Mouse (Mus musculus): ENCODE measurements around the gene Dyrk2. TPM values are rescaled to one million over a fixed set of nuclear protein-coding genes. Genes with fewer than 3 reads are reported as not detected.

Dyrk2 gene
- 2.9 and 3.5 TPM in 2 replicates for polyA plus RNA-seq (2016; fragmentation: Nextera tagmentation; extraction: Ambion mirVana)

DNA sequence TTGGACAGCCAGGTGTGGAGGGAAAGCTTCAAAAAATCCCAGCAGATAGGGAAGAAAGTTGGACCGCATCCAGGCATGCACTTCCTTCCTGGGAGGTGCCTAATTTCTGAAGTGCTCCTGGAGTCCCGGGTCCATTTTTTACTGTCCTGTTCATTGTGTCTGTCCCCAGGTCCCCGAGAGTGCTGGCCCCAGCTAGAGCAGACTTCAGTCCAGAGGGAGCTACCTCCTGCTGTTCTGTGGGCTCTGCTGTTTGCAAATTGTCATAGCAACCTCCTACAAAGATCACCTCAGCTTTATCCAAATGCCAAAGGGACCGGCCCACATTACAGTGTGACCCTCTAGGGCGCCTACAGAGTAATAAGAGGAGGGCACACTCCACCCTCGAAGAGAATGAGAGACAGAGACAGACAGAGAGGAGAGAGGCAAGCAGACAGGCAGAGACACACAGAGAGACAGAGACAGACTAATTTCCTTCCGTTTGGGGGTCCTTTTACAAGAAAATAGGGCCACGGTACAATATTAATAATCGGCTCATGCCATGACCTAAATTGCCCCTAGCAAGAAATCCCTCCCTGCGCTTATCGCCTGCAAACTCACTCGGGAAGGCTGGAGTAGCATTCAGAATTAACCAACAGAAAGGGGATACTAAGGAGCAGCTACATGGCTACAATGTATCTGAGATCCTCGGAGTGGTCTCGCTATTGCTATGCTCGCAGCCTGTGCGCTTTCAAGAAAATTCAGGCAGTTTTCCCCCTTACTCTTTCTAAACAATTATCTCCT is at the start of gene Dyrk2:
TSS of gene Dyrk2 (minus strand) at position 9 of the 780 bp plus-strand sequence.
- Histone ChIP-seq H3K9ac (peak within 1 kb of the TSS; percentile 88), H3K27me3 (replicated peaks) (peaks cover 18% of the 10 kb centered on the region), H3K27ac (peak within 1 kb of the TSS; percentile 79), H3K4me1 (peaks cover 35% of the 10 kb centered on the region), H3K36me3 (peaks cover 5% of the 10 kb centered on the region), H3K9me3 (replicated peaks) (no peaks in the 10 kb centered on the region), H3K4me2 (peak within 1 kb of the TSS; percentile 97), H3K4me3 (peak within 1 kb of the TSS; percentile 82)
- WGBS (ENCODE audit: insufficient replicate concordance), result 19% methylated on average over 16 of the region's 16 CpGs
- no peak for ATAC-seq

DNA sequence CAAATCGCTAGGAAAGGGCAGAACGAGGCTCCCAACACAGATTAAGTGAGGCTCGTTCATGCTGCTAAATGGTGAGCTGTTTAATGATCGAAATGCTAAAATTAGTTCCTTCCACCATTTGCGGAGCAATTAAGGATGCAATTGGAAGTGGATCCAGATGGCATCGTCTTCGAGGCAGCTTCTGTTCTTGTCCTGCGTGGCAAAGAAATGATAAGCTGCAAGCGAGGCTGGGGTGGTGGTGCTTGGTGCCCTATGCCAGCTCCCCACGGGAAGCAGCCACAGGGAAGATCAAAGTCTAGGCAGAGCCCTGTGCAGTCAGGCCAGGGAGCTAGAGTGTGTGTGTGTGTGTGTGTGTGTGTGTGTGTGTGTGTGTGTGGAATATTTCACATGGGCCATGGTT is 32.6 kb upstream of the Dyrk2 start:
- ATAC-seq, result no peak
- H3K27ac ChIP-seq, result no peak overlapping the region
- H3K9me3 ChIP-seq (replicated peaks), result no peaks in the 10 kb centered on the region
- no peaks in the 10 kb centered on the region for H3K36me3 ChIP-seq
- H3K9ac ChIP-seq, result no peak overlapping the region
- H3K27me3 ChIP-seq (replicated peaks), result no peaks in the 10 kb centered on the region
- no peaks in the 10 kb centered on the region for H3K4me1 ChIP-seq
- 69% methylated on average over 10 of the region's 10 CpGs for WGBS (ENCODE audit: insufficient replicate concordance)
- H3K4me3 ChIP-seq, result no peak overlapping the region
- H3K4me2 ChIP-seq, result no peak overlapping the region

DNA sequence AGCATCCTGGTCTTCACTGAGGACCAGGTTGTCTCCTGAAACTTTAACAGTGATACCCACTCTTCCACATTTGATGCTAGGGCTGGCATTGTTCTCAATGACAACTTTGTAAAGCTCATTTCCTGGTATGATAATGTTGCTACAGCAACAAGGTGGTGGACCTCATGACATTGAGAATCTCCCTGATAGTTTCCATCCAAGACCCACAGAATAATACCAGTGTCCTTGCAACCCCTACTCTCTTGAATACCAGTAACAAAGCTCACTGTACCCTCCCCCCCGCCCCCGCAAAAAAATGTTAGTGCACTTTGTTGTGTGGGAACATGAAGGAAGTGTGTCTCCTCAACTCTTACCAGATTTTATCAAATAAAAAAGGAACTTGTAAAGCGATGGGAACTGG is 23.6 kb upstream of the Dyrk2 start:
- 36% methylated on average over 3 of the region's 3 CpGs for WGBS (ENCODE audit: insufficient replicate concordance)
- Histone ChIP-seq H3K9me3 (replicated peaks) (no peaks in the 10 kb centered on the region), H3K4me2 (no peak overlapping the region), H3K9ac (no peak overlapping the region), H3K36me3 (no peaks in the 10 kb centered on the region), H3K4me1 (no peaks in the 10 kb centered on the region), H3K27ac (no peak overlapping the region), H3K27me3 (replicated peaks) (no peaks in the 10 kb centered on the region), H3K4me3 (no peak overlapping the region)
- no peak for ATAC-seq

DNA sequence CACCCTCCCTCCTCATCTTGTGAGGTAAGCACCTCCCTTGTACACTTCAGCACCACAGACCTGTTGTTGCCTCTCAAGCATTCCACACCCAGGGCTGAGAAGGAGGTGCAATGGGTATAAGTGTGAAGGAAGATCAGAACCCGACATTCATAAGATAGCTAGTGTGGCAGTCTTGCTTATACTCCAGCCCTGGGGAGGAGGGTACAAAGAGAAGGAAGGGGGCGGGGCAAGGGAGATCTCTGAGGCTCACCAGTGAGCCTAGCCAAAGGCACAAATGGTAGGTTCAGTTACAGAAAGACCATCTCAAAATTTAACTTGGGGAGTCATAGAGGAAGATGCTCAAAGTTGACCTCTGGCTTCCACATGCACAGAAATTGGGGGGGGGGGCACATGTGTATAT is 14.1 kb upstream of the Dyrk2 start:
- Histone ChIP-seq H3K9ac (no peak overlapping the region), H3K36me3 (no peaks in the 10 kb centered on the region), H3K9me3 (replicated peaks) (no peaks in the 10 kb centered on the region), H3K27me3 (replicated peaks) (no peaks in the 10 kb centered on the region), H3K27ac (no peak overlapping the region), H3K4me3 (no peak overlapping the region), H3K4me2 (no peak overlapping the region), H3K4me1 (0 out of 2 replicates have a peak, but pooled peaks cover 5% of the 10 kb centered on the region)
- no peak for ATAC-seq
- WGBS (ENCODE audit: insufficient replicate concordance), result 67% methylated on average over 2 of the region's 2 CpGs

DNA sequence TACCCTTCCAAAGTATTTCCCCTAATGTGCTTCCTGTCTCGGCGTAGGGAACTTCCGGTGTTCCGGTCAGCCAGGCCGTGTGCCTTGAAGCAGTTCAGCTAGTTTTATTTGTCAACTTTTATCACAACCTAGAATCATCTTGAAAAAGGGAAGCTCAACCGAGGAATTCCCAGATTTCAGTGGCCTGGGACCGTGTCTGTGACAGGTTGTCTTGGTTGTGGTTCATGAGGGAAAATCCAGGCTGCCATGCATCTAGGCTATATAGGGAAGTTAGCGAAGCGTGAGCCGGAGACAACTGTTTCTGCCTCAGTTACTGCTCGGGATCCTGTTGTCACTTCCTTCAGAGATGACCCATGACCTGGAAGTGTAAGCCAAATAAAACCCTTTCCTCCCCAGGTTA is 13.3 kb upstream of the Dyrk2 start:
- no peaks in the 10 kb centered on the region for H3K27me3 ChIP-seq (replicated peaks)
- no peak for ATAC-seq
- H3K4me3 ChIP-seq, result no peak overlapping the region
- H3K4me1 ChIP-seq, result 0 out of 2 replicates have a peak, but pooled peaks cover 5% of the 10 kb centered on the region
- H3K4me2 ChIP-seq, result no peak overlapping the region
- H3K9ac ChIP-seq, result no peak overlapping the region
- H3K9me3 ChIP-seq (replicated peaks), result no peaks in the 10 kb centered on the region
- H3K36me3 ChIP-seq, result no peaks in the 10 kb centered on the region
- H3K27ac ChIP-seq, result no peak overlapping the region
- 44% methylated on average over 11 of the region's 11 CpGs for WGBS (ENCODE audit: insufficient replicate concordance)

DNA sequence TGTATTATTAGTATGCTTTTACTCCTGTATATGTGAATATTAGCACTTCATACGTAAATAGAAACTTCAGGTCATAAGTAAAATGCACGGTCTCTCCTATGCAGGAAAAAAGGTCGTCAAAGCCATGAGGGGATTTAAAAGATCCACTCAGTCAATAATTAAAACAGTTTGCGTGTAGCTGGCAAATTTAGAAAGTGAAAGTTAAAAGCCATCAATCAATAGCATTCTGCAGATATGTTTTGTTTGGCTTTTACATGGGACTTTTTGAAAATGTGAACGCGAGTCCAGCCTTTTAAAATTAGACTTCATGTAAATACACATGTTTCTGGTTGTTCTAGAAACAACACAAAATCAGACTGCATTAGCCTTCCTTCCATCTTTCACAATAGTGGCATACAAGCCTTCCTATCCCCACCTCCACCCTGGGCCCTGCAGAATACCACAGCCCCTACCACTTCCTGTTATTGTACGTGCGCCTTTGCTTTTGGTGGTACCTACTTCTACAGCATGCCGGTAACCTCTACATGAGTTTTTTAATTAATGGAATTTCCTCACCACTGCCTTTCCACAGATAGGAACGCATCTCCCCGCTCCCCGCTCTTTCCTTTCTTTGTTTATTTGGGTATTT is 12.4 kb upstream of the Dyrk2 start:
- Histone ChIP-seq H3K27ac (no peak overlapping the region), H3K9ac (no peak overlapping the region), H3K4me1 (0 out of 2 replicates have a peak, but pooled peaks cover 5% of the 10 kb centered on the region), H3K4me2 (no peak overlapping the region), H3K9me3 (replicated peaks) (no peaks in the 10 kb centered on the region), H3K36me3 (no peaks in the 10 kb centered on the region), H3K27me3 (replicated peaks) (no peaks in the 10 kb centered on the region), H3K4me3 (no peak overlapping the region)
- 42% methylated on average over 12 of the region's 12 CpGs for WGBS (ENCODE audit: insufficient replicate concordance)
- ATAC-seq, result no peak

DNA sequence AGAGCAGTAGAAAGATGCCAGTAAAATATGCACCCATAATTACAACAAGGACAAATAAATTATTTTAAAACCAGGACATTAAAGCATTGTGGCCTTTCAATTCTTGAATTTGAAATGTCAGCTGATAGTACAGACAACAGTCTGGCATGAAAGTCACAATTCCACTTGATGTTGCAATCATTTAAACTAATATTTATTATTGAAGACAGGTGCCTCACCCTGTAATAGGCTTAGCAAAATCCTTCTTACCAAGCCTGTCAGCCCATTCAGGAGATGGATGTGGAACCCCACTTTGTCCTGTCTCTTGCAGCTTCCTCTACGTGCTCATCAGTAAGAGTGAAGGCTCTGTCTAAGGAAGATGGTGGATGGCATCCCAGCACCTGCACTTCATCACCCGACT is 10.8 kb upstream of the Dyrk2 start:
- H3K4me1 ChIP-seq, result 0 out of 2 replicates have a peak, but pooled peaks cover 5% of the 10 kb centered on the region
- no peak overlapping the region for H3K9ac ChIP-seq
- no peaks in the 10 kb centered on the region for H3K9me3 ChIP-seq (replicated peaks)
- no peak for ATAC-seq
- H3K4me3 ChIP-seq, result no peak overlapping the region
- H3K4me2 ChIP-seq, result no peak overlapping the region
- H3K27me3 ChIP-seq (replicated peaks), result no peaks in the 10 kb centered on the region
- WGBS (ENCODE audit: insufficient replicate concordance), result 60% methylated on average over 2 of the region's 2 CpGs
- no peak overlapping the region for H3K27ac ChIP-seq
- H3K36me3 ChIP-seq, result no peaks in the 10 kb centered on the region

DNA sequence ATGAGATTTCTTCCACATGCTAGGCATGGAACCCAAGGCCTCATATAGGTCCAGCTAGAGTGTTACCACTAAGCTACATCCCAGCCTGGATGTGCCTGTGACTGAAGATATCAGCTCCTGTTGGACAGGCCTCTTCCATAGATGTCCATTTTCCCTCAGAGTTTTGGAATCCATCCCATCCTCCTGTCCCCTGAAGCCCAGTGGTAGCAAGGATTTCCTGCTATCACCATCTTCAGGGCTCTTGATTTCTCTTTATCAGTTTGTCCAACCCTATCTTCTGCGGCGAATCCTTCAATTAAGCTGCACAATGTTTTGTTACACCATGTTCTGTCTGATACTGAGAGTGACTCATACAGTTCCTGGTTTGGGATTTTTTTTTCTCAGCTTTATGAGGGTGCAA is 2.2 kb upstream of the Dyrk2 start:
- H3K9me3 ChIP-seq (replicated peaks), result no peaks in the 10 kb centered on the region
- H3K27ac ChIP-seq, result no peak overlapping the region
- no peak for ATAC-seq
- H3K4me1 ChIP-seq, result peaks cover 20% of the 10 kb centered on the region
- H3K9ac ChIP-seq, result no peak overlapping the region
- peaks cover 18% of the 10 kb centered on the region for H3K27me3 ChIP-seq (replicated peaks)
- no peaks in the 10 kb centered on the region for H3K36me3 ChIP-seq
- H3K4me2 ChIP-seq, result no peak overlapping the region
- 74% methylated on average over 2 of the region's 2 CpGs for WGBS (ENCODE audit: insufficient replicate concordance)
- H3K4me3 ChIP-seq, result no peak overlapping the region

DNA sequence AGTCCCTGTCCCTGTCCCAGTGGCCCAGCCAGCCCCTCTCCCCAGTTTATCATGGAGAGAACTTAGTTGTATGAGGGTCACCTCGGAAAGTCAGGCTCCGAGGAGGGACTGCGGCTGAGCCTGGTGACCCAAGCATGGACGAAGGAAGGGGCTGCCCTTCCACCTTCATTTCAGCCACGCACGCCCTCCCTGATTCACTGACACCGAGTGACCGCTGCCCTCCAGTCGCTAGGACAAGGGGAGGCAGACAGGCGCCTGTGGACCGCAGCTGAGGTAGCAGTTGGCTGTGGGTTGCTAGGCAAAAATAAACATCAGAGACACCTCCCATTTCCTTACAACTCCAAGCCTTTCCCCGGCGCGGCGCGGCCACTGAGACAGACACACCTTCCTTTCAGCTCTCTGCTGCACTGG is 413 bp downstream of the Dyrk2 start:
- under 1% methylated on average over 16 of the region's 16 CpGs for WGBS (ENCODE audit: insufficient replicate concordance)
- peaks cover 13% of the 10 kb centered on the region for H3K36me3 ChIP-seq
- H3K27me3 ChIP-seq (replicated peaks), result peaks cover 18% of the 10 kb centered on the region
- H3K27ac ChIP-seq, result peak overlapping the region; percentile 79
- peak; percentile 62 for ATAC-seq
- no peaks in the 10 kb centered on the region for H3K9me3 ChIP-seq (replicated peaks)
- H3K4me1 ChIP-seq, result peaks cover 39% of the 10 kb centered on the region
- peak overlapping the region; percentile 88 for H3K9ac ChIP-seq
- H3K4me3 ChIP-seq, result peak overlapping the region; percentile 82
- peak overlapping the region; percentile 97 for H3K4me2 ChIP-seq

DNA sequence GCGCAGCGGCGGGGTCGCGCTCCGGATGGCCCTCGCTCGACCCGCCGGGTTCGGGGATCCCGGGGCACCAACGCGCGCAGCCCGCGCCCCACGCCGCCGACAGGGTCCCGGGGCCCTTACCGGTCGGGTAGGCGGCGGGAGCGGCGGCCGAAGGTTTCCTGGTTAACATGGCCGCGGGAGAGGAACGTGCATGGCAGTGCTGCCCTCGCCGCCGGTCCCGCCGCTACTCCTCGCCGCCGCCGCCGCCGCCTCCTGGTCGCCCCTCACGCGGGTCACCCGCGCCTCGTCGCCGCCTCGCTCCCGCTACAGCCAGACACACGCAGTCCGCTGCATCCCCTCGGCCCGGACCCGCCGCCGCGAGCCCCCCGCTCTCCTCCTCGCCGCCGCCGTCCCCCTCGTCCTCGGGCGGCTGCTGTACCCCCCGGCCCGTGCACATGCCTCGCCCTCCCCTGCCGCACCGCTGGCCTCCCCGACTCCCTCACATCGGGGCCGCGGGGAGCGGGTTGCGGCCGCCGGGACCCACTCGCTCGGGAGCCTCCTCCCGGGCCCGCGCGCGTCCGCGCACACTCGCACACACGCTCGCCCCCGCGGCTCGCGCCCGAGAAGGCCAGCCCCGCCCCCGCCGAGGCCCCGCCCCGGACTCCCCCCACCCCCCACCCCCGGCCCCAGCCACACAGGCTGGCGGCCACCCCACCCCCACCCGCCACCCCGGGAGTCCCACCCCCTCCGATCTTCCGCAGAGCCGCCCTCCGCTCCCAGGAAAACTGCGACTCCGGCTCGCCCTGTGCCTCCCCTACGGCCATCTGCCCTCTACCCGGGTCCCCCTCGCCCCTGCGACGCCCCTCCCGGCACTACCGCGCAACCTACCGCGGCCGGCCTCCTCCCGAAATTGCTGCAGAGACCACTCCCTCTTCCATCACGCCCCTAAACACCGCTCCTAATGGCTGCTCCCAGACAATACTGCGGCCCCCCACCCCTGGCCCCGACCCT is 1.1 kb downstream of the Dyrk2 start:
- under 1% methylated on average over 102 of the region's 130 CpGs for WGBS (ENCODE audit: insufficient replicate concordance)
- peak overlapping the region; percentile 97 for H3K4me2 ChIP-seq
- peak; percentile 66 for ATAC-seq
- peak overlapping the region; percentile 88 for H3K9ac ChIP-seq
- H3K4me3 ChIP-seq, result peak overlapping the region; percentile 82
- H3K27ac ChIP-seq, result peak overlapping the region; percentile 79
- H3K4me1 ChIP-seq, result peaks cover 39% of the 10 kb centered on the region
- H3K9me3 ChIP-seq (replicated peaks), result no peaks in the 10 kb centered on the region
- peaks cover 18% of the 10 kb centered on the region for H3K27me3 ChIP-seq (replicated peaks)
- H3K36me3 ChIP-seq, result peaks cover 20% of the 10 kb centered on the region

DNA sequence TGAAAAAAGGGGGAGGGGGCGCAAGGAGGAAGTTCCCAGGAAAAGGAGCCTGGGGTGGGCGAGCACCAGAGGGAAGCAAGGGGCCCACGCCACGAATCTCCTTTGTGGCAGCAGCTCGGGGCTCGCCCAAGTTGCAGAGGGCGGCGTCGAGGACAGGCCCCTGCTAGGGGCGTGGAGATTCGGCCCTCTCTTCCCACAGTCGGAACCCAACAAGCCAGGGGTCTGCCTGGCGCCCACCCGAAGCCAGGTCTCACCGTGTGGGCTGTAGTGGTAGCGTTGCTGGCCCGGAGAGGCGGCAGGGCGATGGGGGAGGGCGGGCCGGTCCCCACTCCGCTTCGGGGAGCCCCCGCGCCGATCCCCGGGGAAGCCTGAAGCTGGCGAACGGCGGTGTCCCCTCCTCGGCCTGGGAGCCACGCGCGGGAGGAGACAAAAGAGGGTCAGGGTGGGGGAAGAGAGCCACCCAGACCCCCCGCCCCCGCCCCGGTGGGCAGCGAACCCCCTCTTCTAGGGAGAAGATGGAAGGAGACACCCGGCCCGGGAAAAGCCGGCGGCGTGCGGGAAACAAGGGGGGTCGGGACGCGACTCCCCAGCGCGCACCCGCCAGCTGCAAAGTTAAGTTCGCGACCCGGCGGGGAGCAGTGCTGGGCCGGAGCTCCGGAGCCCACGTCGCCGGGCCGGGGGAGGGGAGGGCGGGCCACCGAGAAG is 2.0 kb downstream of the Dyrk2 start:
- Histone ChIP-seq H3K36me3 (peaks cover 29% of the 10 kb centered on the region), H3K27ac (peak overlapping the region; percentile 79), H3K9ac (peak overlapping the region; percentile 88), H3K4me2 (peak overlapping the region; percentile 97), H3K4me1 (peaks cover 39% of the 10 kb centered on the region), H3K4me3 (peak overlapping the region; percentile 82), H3K9me3 (replicated peaks) (no peaks in the 10 kb centered on the region), H3K27me3 (replicated peaks) (peaks cover 18% of the 10 kb centered on the region)
- under 1% methylated on average over 49 of the region's 62 CpGs for WGBS (ENCODE audit: insufficient replicate concordance)
- peak; percentile 57 for ATAC-seq

Data from liver, embryonic 12.5 days (tissue).